Mouse (Mus musculus) forebrain, embryonic 14.5 days (tissue): Measurements from ENCODE around the gene D6Ertd527e. TPM values are rescaled to one million over a fixed set of nuclear protein-coding genes. Genes with fewer than 3 reads are reported as not detected.

ENCODE experiments used
- ATAC-seq: fragments of 200-750 bp; cut with Nextera tagmentation; 2 replicates; pipeline ENCODE4 v1.8.0; 2017; ENCODE audit warnings: mild to moderate bottlenecking, moderate library complexity
- DNase-seq: peaks from one replicate; pipeline ENCODE4 v3.0.0-alpha.2; 2015; ENCODE audit warnings: low spot score
- H3K27ac ChIP-seq: fragments of 300-500 bp; sonication (generic); 2 replicates; pipeline ENCODE4 v1.5.1; 2014; ENCODE audit warnings: low read depth, mild to moderate bottlenecking, control low read depth, low read length, moderate library complexity
- H3K27me3 ChIP-seq: fragments of 300-500 bp; sonication (generic); replicated peaks from 2 replicates; pipeline ENCODE4 v1.6.1; 2014; ENCODE audit warnings: low read length, control low read depth, mixed read lengths; ENCODE audit not compliant: control insufficient read depth, insufficient read depth
- H3K36me3 ChIP-seq: fragments of 300-500 bp; sonication (generic); 2 replicates; pipeline ENCODE4 v1.6.1; 2014; ENCODE audit warnings: low read length, control low read depth; ENCODE audit not compliant: control insufficient read depth, insufficient read depth
- H3K4me1 ChIP-seq: fragments of 300-500 bp; sonication (generic); 2 replicates; pipeline ENCODE4 v1.6.1; 2014; ENCODE audit warnings: antibody characterized with exemption, low read length, control low read depth; ENCODE audit not compliant: control insufficient read depth, insufficient read depth
- H3K4me2 ChIP-seq: fragments of 300-500 bp; sonication (generic); 2 replicates; pipeline ENCODE4 v1.6.1; 2014; ENCODE audit warnings: mild to moderate bottlenecking, control low read depth, low read length
- H3K4me3 ChIP-seq: fragments of 300-500 bp; sonication (generic); 2 replicates; pipeline ENCODE4 v1.5.1; 2014; ENCODE audit warnings: low read depth, low read length, control low read depth
- H3K9ac ChIP-seq: fragments of 300-500 bp; sonication (generic); 2 replicates; pipeline ENCODE4 v1.6.1; 2014; ENCODE audit warnings: mild to moderate bottlenecking, low read length, control low read depth, moderate library complexity
- H3K9me3 ChIP-seq: fragments of 300-500 bp; sonication (generic); replicated peaks from 2 replicates; pipeline ENCODE4 v1.6.1; 2016; ENCODE audit warnings: low read length, control low read depth, mixed read lengths; ENCODE audit not compliant: control insufficient read depth
- WGBS: fragments of 180-500 bp; shearing (Covaris S2); extraction: QIAGEN DNeasy Blood & Tissue Kit; methylation state at CpG from one replicate; pipeline ENCODE4 v1.1.7; 2014; 5-methylcytosine and 5-hydroxymethylcytosine counted together
- polyA plus RNA-seq: library from polyadenylated mRNA; unstranded; fragments of >200 nt; fragmentation: Nextera tagmentation; extraction: Ambion mirVana; gene quantifications from 2 replicates; pipeline ENCODE4 v1.2.1, GENCODE M21; 2014

D6Ertd527e gene
- polyA plus RNA-seq, 1 experiment from 2014 or later: not detected

- Histone ChIP-seq H3K27ac (no peak overlapping the region), H3K4me3 (no peak overlapping the region), H3K4me1 (no peaks in the 10 kb centered on the region), H3K27me3 (no peaks in the 10 kb centered on the region), H3K9ac (no peak overlapping the region), H3K4me2 (no peak overlapping the region), H3K36me3 (no peaks in the 10 kb centered on the region), H3K9me3 (no peaks in the 10 kb centered on the region)
- ATAC-seq (no peak), DNase-seq (no peak)
- 95% methylated on average over 4 of the region's 4 CpGs for WGBS
These were observed 15.4 kb downstream of the D6Ertd527e start for GRCm38 (mm10) chr6:87119975-87120374.

- Histone ChIP-seq H3K27me3 (no peaks in the 10 kb centered on the region), H3K27ac (no peak overlapping the region), H3K4me2 (no peak overlapping the region), H3K9me3 (no peaks in the 10 kb centered on the region), H3K9ac (no peak overlapping the region), H3K36me3 (no peaks in the 10 kb centered on the region), H3K4me1 (no peaks in the 10 kb centered on the region), H3K4me3 (no peak overlapping the region)
- ATAC-seq: no peak
- WGBS: 92% methylated on average over 6 of the region's 6 CpGs
- no peak for DNase-seq
These were observed 16.1 kb downstream of the D6Ertd527e start for GRCm38 (mm10) chr6:87120661-87121060.

- no peak overlapping the region for H3K27ac ChIP-seq
- H3K27me3 ChIP-seq: no peaks in the 10 kb centered on the region
- H3K9me3 ChIP-seq: no peaks in the 10 kb centered on the region
- WGBS: 89% methylated on average over 7 of the region's 7 CpGs
- no peak for DNase-seq
- H3K9ac ChIP-seq: no peak overlapping the region
- no peak for ATAC-seq
- no peaks in the 10 kb centered on the region for H3K36me3 ChIP-seq
- no peak overlapping the region for H3K4me3 ChIP-seq
- no peaks in the 10 kb centered on the region for H3K4me1 ChIP-seq
- H3K4me2 ChIP-seq: no peak overlapping the region
These were observed 17.4 kb downstream of the D6Ertd527e start for GRCm38 (mm10) chr6:87121961-87122360.

DNA sequence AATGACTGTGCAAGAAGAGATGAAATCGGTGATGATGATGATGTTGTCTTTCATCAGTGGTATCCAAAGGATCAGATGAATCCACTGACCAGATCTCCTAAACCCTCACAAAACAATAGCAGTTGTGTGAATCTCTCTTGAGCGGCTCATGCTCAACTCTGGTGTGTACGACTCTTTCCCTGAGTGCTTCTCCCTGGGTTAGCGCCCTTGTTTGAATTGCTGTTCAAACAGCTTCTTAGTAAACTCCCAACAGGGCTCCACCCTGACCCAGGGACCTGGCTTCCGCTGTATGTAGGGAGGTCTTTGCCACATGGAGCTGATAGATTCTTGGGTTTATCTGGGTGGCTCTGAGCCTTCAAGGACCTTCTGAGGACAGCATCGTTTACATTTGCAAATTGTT is 18.9 kb downstream of the D6Ertd527e start:
- Histone ChIP-seq H3K4me2 (no peak overlapping the region), H3K9me3 (no peaks in the 10 kb centered on the region), H3K36me3 (no peaks in the 10 kb centered on the region), H3K27me3 (no peaks in the 10 kb centered on the region), H3K9ac (no peak overlapping the region), H3K4me3 (no peak overlapping the region), H3K4me1 (no peaks in the 10 kb centered on the region), H3K27ac (no peak overlapping the region)
- 92% methylated on average over 6 of the region's 6 CpGs for WGBS
- no peak for ATAC-seq
- DNase-seq: no peak

DNA sequence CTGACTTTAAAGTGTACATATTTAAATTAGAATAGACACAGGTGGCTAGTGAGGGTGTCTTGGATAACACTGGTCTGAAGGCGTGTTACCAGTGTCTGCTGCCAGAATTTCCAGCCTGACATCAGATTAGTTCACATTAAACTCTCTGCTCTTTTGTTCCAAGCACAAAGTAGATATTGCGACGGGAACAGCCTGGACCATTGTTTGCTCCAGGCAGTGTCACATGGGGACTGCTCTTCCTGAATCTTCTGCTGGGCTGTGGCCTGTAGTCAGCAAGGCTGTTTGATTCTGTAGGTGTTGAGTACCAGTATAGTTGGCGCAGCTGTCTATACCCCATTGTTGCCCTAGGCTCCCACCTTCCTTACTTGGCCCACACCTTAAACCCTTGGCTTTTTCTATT is 19.4 kb downstream of the D6Ertd527e start:
- Histone ChIP-seq H3K9ac (no peak overlapping the region), H3K4me2 (no peak overlapping the region), H3K4me3 (no peak overlapping the region), H3K4me1 (no peaks in the 10 kb centered on the region), H3K27ac (no peak overlapping the region), H3K27me3 (no peaks in the 10 kb centered on the region), H3K9me3 (no peaks in the 10 kb centered on the region), H3K36me3 (no peaks in the 10 kb centered on the region)
- DNase-seq (no peak), ATAC-seq (no peak)
- 79% methylated on average over 4 of the region's 4 CpGs for WGBS

GRCm38 (mm10) chr6:87127049-87127753 is 22.7 kb downstream of the D6Ertd527e start:
- no peak for DNase-seq
- Histone ChIP-seq H3K27me3 (no peaks in the 10 kb centered on the region), H3K27ac (no peak overlapping the region), H3K4me1 (no peaks in the 10 kb centered on the region), H3K9ac (no peak overlapping the region), H3K36me3 (no peaks in the 10 kb centered on the region), H3K4me2 (no peak overlapping the region), H3K9me3 (no peaks in the 10 kb centered on the region), H3K4me3 (no peak overlapping the region)
- no peak for ATAC-seq
- WGBS: 82% methylated on average over 8 of the region's 8 CpGs

- Histone ChIP-seq H3K27me3 (no peaks in the 10 kb centered on the region), H3K4me2 (no peak overlapping the region), H3K27ac (no peak overlapping the region), H3K4me1 (no peaks in the 10 kb centered on the region), H3K9me3 (no peaks in the 10 kb centered on the region), H3K9ac (no peak overlapping the region), H3K4me3 (no peak overlapping the region), H3K36me3 (no peaks in the 10 kb centered on the region)
- DNase-seq (no peak), ATAC-seq (no peak)
- 91% methylated on average over 8 of the region's 8 CpGs for WGBS
These were observed 25.3 kb downstream of the D6Ertd527e start for GRCm38 (mm10) chr6:87129861-87130260.

DNA sequence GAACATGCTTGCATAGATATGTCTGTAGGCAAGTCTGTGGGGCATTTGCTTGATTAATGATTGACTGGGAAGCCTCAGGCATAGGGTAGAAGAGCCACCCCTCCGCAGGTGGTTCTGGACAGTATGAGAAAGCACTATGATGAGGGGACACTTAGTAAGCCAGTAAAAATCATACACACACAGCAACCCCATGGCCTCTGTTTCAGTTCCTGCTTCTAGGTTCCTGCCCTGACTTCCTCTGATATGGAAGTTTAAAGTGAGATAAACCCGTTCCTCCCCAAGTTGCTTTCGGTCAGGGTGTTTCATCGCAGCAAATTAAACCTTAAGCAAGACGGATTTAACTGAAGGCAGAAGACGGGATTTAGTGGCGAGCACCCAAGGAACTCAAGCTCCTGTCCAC is 26.1 kb downstream of the D6Ertd527e start:
- Histone ChIP-seq H3K4me1 (no peaks in the 10 kb centered on the region), H3K4me2 (no peak overlapping the region), H3K36me3 (no peaks in the 10 kb centered on the region), H3K9ac (no peak overlapping the region), H3K27me3 (no peaks in the 10 kb centered on the region), H3K9me3 (no peaks in the 10 kb centered on the region), H3K4me3 (no peak overlapping the region), H3K27ac (no peak overlapping the region)
- DNase-seq (no peak), ATAC-seq (no peak)
- WGBS: 97% methylated on average over 7 of the region's 7 CpGs

GRCm38 (mm10) chr6:87131078-87131477 is 26.5 kb downstream of the D6Ertd527e start:
- no peaks in the 10 kb centered on the region for H3K36me3 ChIP-seq
- H3K9ac ChIP-seq: no peak overlapping the region
- no peaks in the 10 kb centered on the region for H3K4me1 ChIP-seq
- 66% methylated on average over 1 of the region's 1 CpGs for WGBS
- no peaks in the 10 kb centered on the region for H3K9me3 ChIP-seq
- H3K27me3 ChIP-seq: no peaks in the 10 kb centered on the region
- DNase-seq: no peak
- H3K4me3 ChIP-seq: no peak overlapping the region
- H3K27ac ChIP-seq: no peak overlapping the region
- H3K4me2 ChIP-seq: no peak overlapping the region
- ATAC-seq: no peak
